Mouse (Mus musculus) adrenal gland, adult 2 months (tissue): ENCODE measurements around the gene Nudt5. TPM values are rescaled to one million over a fixed set of nuclear protein-coding genes. Genes with fewer than 3 reads are reported as not detected.
A peak's percentile ranks its signal among the peaks of the same experiment; 100 is the strongest.

ENCODE experiments used
- DNase-seq: peaks from one replicate; pipeline ENCODE4 v3.0.0; 2021
- polyA plus RNA-seq: library from polyadenylated mRNA; depleted of rRNA; stranded (reverse); fragments of >200 nt; gene quantifications from 2 replicates; pipeline ENCODE4 v1.2.3, GENCODE M21; 2012; rRNA removed
- total RNA-seq, 2 experiments: library from RNA; stranded (reverse); gene quantifications; 2 replicates each; pipeline ENCODE4 v1.2.3; 2021

The Nudt5 gene
- total and polyA plus RNA-seq, 3 experiments = 7.7 to 49.5 (median 48.8) TPM

- DNase-seq = no peak
Observed at GRCm38 (mm10) chr2:5867681-5868080, 22.9 kb downstream of the Nudt5 start.

GRCm38 (mm10) chr2:5869746-5870145 is 24.9 kb downstream of the Nudt5 start:
- peak; percentile 23 for DNase-seq

- DNase-seq = no peak
Observed at GRCm38 (mm10) chr2:5877446-5877845, 32.6 kb downstream of the Nudt5 start.

GRCm38 (mm10) chr2:5888865-5889264 is 44.0 kb downstream of the Nudt5 start:
- DNase-seq = no peak

GRCm38 (mm10) chr2:5889412-5889811 is 44.6 kb downstream of the Nudt5 start:
- no peak for DNase-seq

- DNase-seq = peak; percentile 45
Observed at GRCm38 (mm10) chr2:5894296-5894695, 49.5 kb downstream of the Nudt5 start.

GRCm38 (mm10) chr2:5894843-5895570 is 50.2 kb downstream of the Nudt5 start, which contains the start of gene Sec61a2:
TSS of gene Sec61a2 (minus strand) at chr2:5895432.
- peak; percentile 99 for DNase-seq

GRCm38 (mm10) chr2:5900145-5900544 is 55.3 kb downstream of the Nudt5 start:
- DNase-seq = peak; percentile 27

- peak; percentile 68 for DNase-seq
Observed at GRCm38 (mm10) chr2:5906092-5906491, 61.3 kb downstream of the Nudt5 start.

- DNase-seq = peak; percentile 26
Observed at GRCm38 (mm10) chr2:5906625-5907024, 61.8 kb downstream of the Nudt5 start.

- DNase-seq = no peak
Observed at GRCm38 (mm10) chr2:5911282-5911965, 66.6 kb downstream of the Nudt5 start.

Other genes with a start within 250 kb of the Nudt5 start
- gene Camk1d, start 130.5 kb upstream of the Nudt5 start, total RNA-seq = 1 to 10 TPM; 4.8 to 7.6 TPM
- gene Camk1d, start 130.5 kb upstream of the Nudt5 start, polyA plus RNA-seq = 3.3 and 4.5 TPM in 2 replicates
- gene Cdc123, start 145 bp downstream of the Nudt5 start, total RNA-seq = 100 to 1,000 TPM; 122 to 154 TPM
- 21.7 and 31.2 TPM in 2 replicates for gene Cdc123, start 145 bp downstream of the Nudt5 start, polyA plus RNA-seq
- under 1 TPM; 0.40 to 0.93 TPM for gene Gm13199, start 17.9 kb downstream of the Nudt5 start, total RNA-seq
- gene Gm13199, start 17.9 kb downstream of the Nudt5 start, polyA plus RNA-seq = 1.5 and 2.3 TPM in 2 replicates
- gene Sec61a2, start 50.4 kb downstream of the Nudt5 start, total RNA-seq = 10 to 100 TPM; 24.1 to 31.7 TPM
- gene Sec61a2, start 50.4 kb downstream of the Nudt5 start, polyA plus RNA-seq = 24.3 and 25.5 TPM in 2 replicates
- gene Dhtkd1, start 97.8 kb downstream of the Nudt5 start, total RNA-seq = 10 to 100 TPM; 12.1 to 14.8 TPM
- gene Dhtkd1, start 97.8 kb downstream of the Nudt5 start, polyA plus RNA-seq = 4.2 and 4.3 TPM in 2 replicates
- gene Upf2, start 106.5 kb downstream of the Nudt5 start, total RNA-seq = 10 to 100 TPM; 19.5 to 27.4 TPM
- 0.52 and 0.63 TPM in 2 replicates for gene Upf2, start 106.5 kb downstream of the Nudt5 start, polyA plus RNA-seq